Mouse (Mus musculus): Measurements from ENCODE around the gene Vkorc1l1.

Gene Vkorc1l1

GRCm38 (mm10) chr5:130001356-130001987, 59.7 kb downstream of the Vkorc1l1 start:
- no peak for DNase-seq (ENCODE audit: low spot score in 2 of 2)

DNA sequence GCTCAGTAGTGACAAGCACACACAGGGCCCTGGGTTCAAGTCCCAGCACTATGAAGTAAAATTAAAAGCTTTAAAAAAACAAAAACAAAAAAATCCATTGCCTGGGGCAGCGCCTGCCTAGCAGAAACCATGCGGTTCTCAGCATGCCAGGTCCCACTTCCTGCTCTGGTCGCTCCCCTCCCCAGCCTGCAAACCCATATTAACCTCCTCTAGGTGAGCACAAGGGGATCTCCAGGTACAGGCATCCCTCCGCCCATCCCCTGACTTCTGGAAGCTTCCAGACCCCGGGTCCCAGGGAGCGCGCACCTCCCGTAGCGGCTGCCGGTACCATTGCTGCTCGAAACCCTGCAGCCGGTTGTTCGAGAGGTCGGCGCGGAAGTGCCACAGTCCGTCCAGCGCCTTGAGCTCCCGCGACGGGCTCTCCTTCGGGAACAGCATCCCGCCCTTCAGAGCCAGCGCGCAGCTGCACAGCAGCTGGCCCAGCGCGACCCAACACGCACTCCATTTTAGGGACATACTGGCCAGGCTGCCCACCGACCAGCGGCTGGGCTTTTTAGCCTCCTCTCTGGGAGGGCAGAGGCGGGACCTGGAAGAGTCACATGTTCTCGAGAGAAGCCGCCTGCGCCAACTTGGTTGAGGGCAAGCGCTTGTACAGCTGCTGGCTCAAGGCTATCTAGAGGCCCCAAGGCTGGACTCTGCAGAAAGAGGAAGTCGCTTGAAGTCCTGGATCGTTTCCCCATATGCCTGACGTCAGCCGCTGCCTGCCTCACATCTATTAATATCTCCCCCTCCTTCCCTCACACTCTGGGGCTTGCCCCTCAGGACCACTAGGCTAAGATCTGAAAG, 60.8 kb downstream of the Vkorc1l1 start, which contains the start of gene Gusb:
Gusb (minus strand) TSS at position 749 of the 846 bp plus-strand sequence.
- DNase-seq (ENCODE audit: low spot score in 2 of 2) = peak; percentile 46 to 80

DNA sequence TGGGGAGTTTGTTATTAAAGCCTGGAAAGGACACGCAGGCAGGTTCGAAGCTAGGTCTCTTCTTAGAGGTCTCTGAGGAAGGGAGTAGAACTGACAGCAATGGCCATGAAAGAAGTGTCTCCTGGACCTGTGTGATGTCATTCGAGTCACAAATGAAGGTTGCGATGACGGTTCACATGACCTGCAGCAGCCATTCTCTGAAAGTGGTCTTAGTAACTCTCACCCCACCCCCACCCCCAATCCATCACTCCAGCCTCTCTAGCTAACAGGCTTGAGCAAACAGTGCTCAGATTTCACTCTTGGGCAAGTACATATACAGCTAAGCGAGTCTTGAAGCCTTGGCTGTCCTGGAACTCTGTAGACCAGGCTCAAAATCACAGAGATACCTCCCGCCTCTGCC, 61.5 kb downstream of the Vkorc1l1 start:
- DNase-seq (ENCODE audit: low spot score in 2 of 2) = no peak

GRCm38 (mm10) chr5:130007344-130007743, 65.6 kb downstream of the Vkorc1l1 start:
- no peak for DNase-seq (ENCODE audit: low spot score in 2 of 2)

DNA sequence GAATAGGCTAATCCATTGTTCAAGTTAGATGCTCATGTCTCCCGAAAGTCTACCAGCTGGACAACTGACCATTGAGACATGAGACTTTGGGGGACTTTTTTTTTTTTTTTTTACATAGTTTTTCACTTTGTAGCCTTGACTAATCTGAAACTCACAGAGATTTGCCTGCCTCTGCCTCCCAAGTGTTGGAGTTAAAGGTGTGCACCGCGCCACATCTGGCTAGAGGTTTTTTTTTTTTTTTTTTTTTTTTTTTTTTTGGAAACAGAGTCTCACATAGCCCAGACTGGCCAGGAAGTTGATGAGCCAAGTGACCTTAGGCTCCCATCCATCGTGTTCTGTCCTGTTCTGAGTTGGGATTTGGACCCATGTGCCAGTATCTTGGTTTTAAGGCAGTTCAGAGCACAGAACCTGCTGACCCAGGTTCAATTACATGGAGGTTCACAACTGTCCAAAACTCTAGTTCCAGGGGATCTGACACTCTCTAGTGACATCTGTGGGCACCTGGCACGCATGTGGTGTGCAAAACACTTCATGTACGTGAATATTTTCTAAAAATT, 66.3 kb downstream of the Vkorc1l1 start:
- DNase-seq (ENCODE audit: low spot score in 2 of 2) = no peak

DNA sequence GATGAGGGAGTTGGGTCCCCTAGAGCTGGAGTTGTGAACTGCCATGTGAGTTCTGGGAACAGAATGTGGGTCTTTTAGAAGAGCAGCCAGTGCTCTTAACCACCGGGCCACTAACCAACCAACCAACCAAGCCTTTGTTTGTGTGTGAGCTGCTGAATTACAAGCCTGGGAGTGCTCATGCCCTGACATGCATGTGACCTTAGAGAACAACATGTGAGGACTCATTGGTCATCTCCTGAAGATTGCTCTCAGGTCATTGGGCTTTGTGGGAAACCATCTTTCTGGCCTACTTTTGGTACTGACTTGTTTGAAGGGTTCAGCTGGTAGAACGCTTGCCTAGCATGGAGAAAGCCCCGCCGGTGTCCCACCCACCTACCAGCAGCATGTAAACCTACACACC, 68.0 kb downstream of the Vkorc1l1 start:
- no peak for DNase-seq (ENCODE audit: low spot score in 2 of 2)

- DNase-seq (ENCODE audit: low spot score in 2 of 2) = no peak
Measured at GRCm38 (mm10) chr5:130010961-130011360, 69.2 kb downstream of the Vkorc1l1 start.

DNA sequence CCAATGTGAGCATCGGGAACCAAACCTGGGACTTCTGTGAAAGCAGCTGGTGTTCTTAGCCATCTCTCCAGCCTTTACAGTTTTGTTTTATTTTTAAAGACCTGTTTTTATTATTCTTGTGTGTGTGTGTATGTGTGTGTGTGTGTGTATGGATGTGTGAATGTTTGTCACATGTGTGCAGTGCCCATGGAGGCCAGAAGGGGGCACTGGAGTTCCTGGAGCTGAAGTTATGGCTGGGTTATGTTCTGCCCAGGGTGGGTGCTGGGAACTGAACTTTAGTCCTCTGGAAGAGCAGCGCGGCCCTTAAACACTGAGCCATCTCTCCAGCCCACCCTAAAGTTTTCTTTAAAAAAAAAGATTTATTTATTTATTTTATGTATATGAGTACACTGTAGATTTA, 73.3 kb downstream of the Vkorc1l1 start:
- DNase-seq (ENCODE audit: low spot score in 2 of 2) = no peak

GRCm38 (mm10) chr5:130019461-130019860, 77.7 kb downstream of the Vkorc1l1 start:
- no peak for DNase-seq (ENCODE audit: low spot score in 2 of 2)

DNA sequence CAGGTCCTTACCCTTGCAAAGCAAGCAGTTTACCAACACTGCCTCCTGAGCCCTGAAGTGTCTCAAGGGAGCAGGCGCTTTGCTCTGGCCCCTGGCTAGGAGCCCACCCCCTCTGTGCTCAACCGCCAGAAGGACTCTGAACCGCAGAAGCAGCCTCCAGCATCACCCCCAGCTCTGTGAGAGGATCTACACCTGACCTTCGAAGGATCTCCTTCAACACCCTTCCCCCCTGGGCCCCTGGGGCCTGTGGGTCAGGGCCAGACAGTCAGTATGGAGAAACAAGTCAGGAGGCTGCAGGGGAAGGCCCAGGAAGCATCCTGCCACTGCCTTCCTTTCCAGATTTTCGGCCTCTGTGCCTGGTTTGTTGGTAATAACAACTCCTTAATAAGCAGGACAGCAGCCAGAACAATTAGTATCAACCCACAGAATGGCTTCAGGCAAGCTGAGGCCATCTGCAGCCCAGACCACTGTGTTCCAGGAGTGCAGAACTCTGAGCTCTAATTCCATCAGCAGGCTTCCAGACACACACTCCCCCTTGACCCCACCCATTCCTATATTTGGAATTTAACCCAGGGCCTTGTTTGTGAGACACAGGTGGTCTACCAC, 79.7 kb downstream of the Vkorc1l1 start:
- no peak for DNase-seq (ENCODE audit: low spot score in 2 of 2)

DNA sequence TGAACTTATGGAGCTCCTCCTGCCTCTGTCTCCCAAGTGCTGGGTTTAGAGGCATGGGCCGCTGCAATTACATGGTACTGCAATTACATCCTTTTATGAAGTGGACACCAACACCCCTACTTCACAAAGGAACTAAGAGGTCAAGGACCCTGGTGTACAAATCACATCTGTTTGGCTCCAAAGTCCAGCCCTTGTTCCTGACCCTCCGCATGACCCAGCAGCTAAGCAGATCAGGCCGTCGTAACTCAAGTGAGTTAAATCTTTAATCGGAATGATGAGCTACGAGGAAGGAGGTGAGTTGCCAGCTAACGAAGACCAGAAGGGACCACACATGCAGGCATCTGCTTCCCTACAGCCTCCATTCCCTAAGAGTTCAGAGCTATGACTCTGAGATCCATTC, 80.6 kb downstream of the Vkorc1l1 start:
- no peak for DNase-seq (ENCODE audit: low spot score in 2 of 2)

- DNase-seq (ENCODE audit: low spot score in 2 of 2) = no peak
Measured at GRCm38 (mm10) chr5:130023067-130023766, 81.4 kb downstream of the Vkorc1l1 start.

DNA sequence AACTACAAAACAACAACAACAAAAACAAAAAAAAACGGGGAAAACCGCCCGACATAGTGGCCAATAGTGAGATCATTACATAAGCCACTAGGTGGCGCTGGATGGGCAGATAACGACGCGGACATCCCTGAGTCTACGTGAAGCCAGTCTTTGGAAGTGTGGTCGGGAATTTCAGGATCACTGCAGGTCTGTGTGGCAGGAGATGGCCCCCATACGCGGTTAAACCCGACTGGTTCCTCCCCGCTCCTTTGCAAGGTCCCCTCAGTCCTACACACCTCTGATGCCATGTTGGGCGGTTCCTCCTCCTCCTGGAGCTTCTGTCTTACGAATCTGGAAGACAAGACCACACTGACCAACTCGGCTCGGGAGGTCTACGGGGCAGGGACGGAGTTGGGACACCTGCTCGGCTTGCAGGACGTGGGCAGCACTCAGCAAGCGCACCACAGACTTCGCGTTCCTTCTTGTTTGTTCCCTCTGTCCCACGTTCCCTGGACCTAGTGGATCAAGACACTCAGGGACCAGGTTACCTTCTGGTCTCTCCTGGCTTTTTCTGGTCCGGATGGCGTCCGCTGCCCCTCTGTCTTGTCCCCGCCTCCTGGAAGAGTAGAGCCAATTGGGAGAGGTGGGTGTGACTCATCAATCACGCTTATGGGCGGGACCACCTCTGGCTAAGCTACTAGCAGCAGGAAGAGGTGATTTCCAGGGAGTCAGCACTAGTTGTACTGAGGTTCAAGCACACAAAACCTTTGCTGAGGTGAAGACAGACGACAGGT, 82.2 kb downstream of the Vkorc1l1 start:
- peak; percentile 50 to 81 for DNase-seq (ENCODE audit: low spot score in 2 of 2)

- no peak for DNase-seq (ENCODE audit: low spot score in 2 of 2)
Measured at GRCm38 (mm10) chr5:130027134-130027533, 85.4 kb downstream of the Vkorc1l1 start.

- no peak for DNase-seq (ENCODE audit: low spot score in 2 of 2)
Measured at GRCm38 (mm10) chr5:130027696-130028095, 85.9 kb downstream of the Vkorc1l1 start.

- peak; percentile 54 to 83 for DNase-seq (ENCODE audit: low spot score in 2 of 2)
Measured at GRCm38 (mm10) chr5:130029142-130029897, 87.5 kb downstream of the Vkorc1l1 start, which contains the start of the genes Asl and Crcp. Gene Asl (minus strand): TSS chr5:130029247. Gene Crcp (plus strand): TSS chr5:130029290.

DNA sequence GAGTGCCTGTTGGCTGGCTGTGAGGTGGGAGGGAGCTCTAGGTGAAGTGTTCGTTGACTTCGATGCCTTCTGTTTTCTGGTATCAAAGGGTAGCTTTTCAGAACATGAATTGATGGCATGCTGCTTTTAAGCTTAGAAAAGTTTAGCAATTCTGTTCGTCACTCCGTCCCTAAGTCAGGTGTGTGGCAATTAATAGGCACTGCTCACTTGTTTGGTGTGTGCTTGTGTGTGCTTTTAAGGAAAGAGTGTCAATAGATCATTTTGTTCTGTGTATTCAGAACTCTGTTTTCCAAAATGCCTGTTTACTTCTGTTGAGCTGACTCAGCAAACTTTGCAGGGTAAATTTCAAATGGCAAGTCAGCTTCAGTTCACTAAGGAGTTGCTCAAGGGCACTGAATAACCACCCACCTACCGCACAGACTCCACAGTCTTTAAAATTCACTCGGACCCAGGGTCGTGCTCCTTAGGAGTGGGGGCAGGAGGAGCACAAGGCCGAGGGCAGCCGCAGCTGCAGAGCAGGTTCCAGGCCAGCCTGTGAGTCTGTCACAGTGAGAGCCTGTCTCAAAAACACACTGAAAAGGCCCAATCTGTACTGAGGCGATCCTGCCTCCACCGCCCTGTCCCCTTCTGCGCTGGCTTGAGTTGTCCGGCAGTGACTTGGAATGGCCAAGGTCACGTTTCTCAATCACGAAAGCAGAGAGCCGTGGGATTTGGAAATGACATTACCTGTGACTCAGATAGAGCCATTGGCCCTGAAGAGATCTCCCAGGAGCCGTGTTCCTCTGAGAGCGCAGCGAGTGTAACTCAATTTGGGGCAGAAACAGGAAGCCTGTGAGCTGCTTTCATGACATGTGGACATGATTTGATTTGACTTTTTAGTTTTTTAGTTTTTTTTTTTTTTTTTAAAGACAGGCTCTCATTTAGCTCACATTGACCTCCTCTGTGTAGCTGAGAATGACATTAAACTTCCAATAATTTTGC, 89.9 kb downstream of the Vkorc1l1 start:
- no peak for DNase-seq (ENCODE audit: low spot score in 2 of 2)

- DNase-seq (ENCODE audit: low spot score in 2 of 2) = no peak
Measured at GRCm38 (mm10) chr5:130033869-130034268, 92.1 kb downstream of the Vkorc1l1 start.

All from left cerebral cortex, adult 9 months (tissue).